Mouse (Mus musculus): ENCODE measurements at regions not wholly inside any gene's neighbourhood (a gene's known extent, or its start where the extent isn't known, plus 50 kb on each side); places are given as distances from the start of the nearest gene placed in this dataset.
"Not testable (repeated sequence)": the region's sequence is repeated elsewhere in the genome, so short reads cannot be mapped to it uniquely, and the experiment has no call there.

GRCm38 (mm10) chr3:79002173-79002848 lies 284.0 kb downstream of the Rapgef2 start:
- no peak for DNase-seq
- Histone ChIP-seq H3K27ac (no peak overlapping the region), H3K4me3 (no peak overlapping the region)
- no peak for TF ChIP-seq CTCF (IDR thresholded peaks at IDR 0.05)
- intact Hi-C loops (cut with DNase I), result no loop called here

DNA sequence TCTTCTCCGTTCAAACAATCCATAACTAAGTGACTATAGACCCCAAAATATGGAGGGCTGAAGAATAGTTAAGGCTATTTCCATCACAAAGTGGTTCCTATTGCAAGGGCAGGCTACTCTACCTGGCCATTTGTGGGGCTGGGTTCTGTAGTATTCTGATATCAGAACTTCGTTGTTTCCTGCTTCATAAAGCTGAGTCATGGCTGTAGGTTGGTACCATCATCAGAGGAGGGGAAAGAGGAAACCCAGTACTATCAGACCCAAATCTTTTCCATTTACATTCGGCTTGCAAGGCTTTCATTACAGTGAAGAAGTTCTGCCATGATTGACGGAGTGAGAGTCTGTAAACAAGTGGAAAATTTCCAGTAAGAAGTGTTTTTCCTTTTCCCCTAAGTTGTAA lies 284.6 kb downstream of the Rapgef2 start:
- intact Hi-C loops (cut with DNase I), result no loop called here
- no peak for DNase-seq
- H3K4me3 ChIP-seq, result no peak overlapping the region
- no peak overlapping the region for H3K27ac ChIP-seq
- TF ChIP-seq CTCF (IDR thresholded peaks at IDR 0.05), result no peak

- no peak for DNase-seq
- Histone ChIP-seq H3K27ac (no peak overlapping the region), H3K4me3 (no peak overlapping the region)
- intact Hi-C loops (cut with DNase I), result no loop called here
- no peak for TF ChIP-seq CTCF (IDR thresholded peaks at IDR 0.05)
Measured at GRCm38 (mm10) chr3:79000293-79000692, 286.0 kb downstream of the Rapgef2 start.

DNA sequence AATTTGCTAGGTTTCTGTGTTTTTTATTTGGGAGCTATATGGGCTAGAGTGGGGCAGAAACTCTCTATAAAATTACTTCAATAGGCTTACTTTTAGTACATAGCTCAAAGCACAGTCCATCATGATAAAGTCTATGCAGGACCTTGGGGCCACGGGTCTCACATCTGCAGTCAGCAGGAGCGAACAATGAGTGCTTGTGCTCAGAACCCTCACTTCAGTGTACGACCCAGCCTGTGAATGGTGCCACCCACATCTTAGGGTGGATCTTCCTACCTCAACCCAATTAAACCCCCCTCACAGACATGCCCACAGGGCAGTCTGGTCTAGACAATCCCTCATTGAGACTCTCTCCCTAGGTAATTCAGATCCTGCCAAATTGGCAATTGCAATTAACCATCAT lies 286.5 kb downstream of the Rapgef2 start:
- Histone ChIP-seq H3K4me3 (no peak overlapping the region), H3K27ac (no peak overlapping the region)
- no peak for TF ChIP-seq CTCF (IDR thresholded peaks at IDR 0.05)
- intact Hi-C loops (cut with DNase I), result no loop called here
- DNase-seq, result no peak

DNA sequence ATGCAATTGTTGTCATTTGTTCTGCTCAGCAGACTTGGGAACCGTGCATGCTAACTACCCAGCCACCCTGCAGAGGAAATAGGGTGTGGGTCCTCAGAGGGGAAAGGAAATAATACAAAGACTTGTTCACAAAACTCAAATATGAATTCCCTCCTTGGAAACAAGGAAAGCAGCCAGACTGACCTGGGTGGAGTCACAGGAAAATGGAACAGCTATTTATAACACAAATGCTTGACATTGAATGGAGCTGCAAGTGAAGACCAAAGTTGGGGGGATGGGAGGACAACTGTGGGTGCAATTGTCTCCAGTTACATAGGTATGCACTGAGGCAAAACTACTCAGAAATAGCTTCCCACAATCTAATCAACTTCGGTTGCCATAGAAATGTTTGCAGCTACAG lies 298.2 kb downstream of the Rapgef2 start:
- DNase-seq, result peak; percentile 23

DNA sequence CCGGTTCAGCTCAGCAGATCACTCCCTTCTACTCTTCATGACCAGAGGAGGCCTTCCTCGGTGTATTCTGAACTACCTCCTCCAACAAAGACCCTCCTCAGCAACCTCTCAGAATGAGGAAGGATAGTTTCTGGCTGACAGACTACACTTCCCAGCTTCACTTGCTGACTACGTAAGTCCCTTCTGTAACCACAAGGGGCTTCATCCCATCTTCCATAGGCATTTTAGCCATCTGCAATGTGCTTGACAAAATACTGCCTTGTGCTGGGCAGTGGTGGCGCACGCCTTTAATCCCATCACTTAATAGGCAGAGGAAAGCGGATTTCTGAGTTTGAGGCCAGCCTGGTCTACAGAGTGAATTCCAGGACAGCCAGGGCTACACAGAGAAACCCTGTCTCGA lies 299.6 kb downstream of the Rapgef2 start:
- no peak for DNase-seq
- intact Hi-C loops (cut with DNase I), result loop anchor here (5.0 kb wide), 1 partner anchor 56 kb away; no protein-coding TSS in a partner anchor
- Histone ChIP-seq H3K27ac (no peak overlapping the region; the same call in 1 of the 2 replicates), H3K4me3 (no peak overlapping the region)
- no peak for TF ChIP-seq CTCF (IDR thresholded peaks at IDR 0.05)

More for the DNA sequence above, 298.2 kb downstream of the Rapgef2 start:
- Histone ChIP-seq H3K27ac (peak overlapping the region; percentile 82), H3K4me3 (no peak overlapping the region)
- TF ChIP-seq CTCF (IDR thresholded peaks at IDR 0.05), result no peak
- intact Hi-C loops (cut with DNase I), result loop anchor here (5.0 kb wide), 1 partner anchor 54 kb away; no protein-coding TSS in a partner anchor

DNA sequence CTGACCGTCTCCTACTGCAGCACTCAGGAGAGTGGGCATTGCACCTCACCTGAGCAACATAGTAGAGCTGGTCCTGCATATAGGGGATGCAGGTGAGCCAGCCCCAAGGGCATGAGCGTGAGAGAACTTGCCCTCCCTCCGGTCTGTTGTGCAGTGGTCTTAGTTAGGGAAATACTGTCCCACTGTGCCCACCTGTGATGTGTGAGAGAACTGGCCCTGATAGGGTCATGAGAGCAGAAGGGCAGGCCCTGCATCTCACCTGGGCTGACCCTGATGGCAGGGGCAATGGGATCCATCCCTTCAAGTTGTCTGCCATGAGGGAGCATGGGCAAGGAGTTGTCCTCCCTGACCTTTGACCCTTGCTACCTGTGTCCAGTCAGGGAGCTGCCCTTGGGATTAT lies 305.3 kb downstream of the Rapgef2 start:
- no peak for DNase-seq
- intact Hi-C loops (cut with DNase I), result no loop called here
- H3K27ac ChIP-seq, result no peak overlapping the region
- no peak for TF ChIP-seq CTCF (IDR thresholded peaks at IDR 0.05)
- no peak overlapping the region for H3K4me3 ChIP-seq

- Histone ChIP-seq H3K27ac (no peak overlapping the region), H3K4me3 (no peak overlapping the region)
- intact Hi-C loops (cut with DNase I), result no loop called here
- no peak for TF ChIP-seq CTCF (IDR thresholded peaks at IDR 0.05)
- no peak for DNase-seq
Measured at GRCm38 (mm10) chr3:78978781-78979180, 307.5 kb downstream of the Rapgef2 start.

GRCm38 (mm10) chr3:78966683-78967549 lies 319.4 kb downstream of the Rapgef2 start:
- intact Hi-C loops (cut with DNase I), result not testable (repeated sequence)
- H3K4me3 ChIP-seq, result peak overlapping the region; percentile 70
- DNase-seq, result peak; percentile 28
- peak overlapping the region; percentile 78 for H3K27ac ChIP-seq

GRCm38 (mm10) chr3:78964231-78964858 lies 322.0 kb downstream of the Rapgef2 start:
- no peak for TF ChIP-seq CTCF (IDR thresholded peaks at IDR 0.05)
- Histone ChIP-seq H3K27ac (peak overlapping the region; percentile 57), H3K4me3 (no peak overlapping the region)
- no peak for DNase-seq
- intact Hi-C loops (cut with DNase I), result loop anchor here (5.0 kb wide), 1 partner anchor 63 kb away; no protein-coding TSS in a partner anchor

- peak; percentile 96 for TF ChIP-seq CTCF (IDR thresholded peaks at IDR 0.05)
- intact Hi-C loops (cut with DNase I), result loop anchor here (2.0 kb wide), 2 partner anchors 244 to 628 kb away; no protein-coding TSS in a partner anchor
- Histone ChIP-seq H3K4me3 (no peak overlapping the region), H3K27ac (no peak overlapping the region)
- DNase-seq, result no peak
Measured at GRCm38 (mm10) chr3:78958781-78959180, 327.5 kb downstream of the Rapgef2 start.

- H3K27ac ChIP-seq, result no peak overlapping the region
- intact Hi-C loops (cut with DNase I), result no loop called here
Measured at GRCm38 (mm10) chr3:78955364-78955763, 331.0 kb downstream of the Rapgef2 start.

DNA sequence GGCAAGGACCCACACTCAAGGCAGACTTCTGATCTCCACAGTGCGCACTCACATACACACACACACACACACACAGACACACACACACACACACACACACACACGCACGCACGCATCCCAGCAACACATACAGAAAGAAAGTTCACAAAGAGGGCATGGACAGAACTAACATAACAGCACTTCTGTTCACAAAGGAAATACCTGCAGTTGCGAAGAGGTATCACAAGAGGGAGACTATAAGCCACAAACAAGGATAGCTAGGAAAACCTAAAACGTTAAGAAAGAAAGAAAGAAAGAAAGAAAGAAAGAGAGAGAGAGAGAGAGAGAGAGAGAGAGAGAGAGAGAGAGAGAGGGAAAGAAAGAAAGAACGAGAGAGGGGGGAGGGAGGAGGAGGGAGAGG lies 336.9 kb downstream of the Rapgef2 start:
- DNase-seq; intact Hi-C loops (cut with DNase I); H3K27ac ChIP-seq; H3K4me3 ChIP-seq: not testable (repeated sequence)

More at GRCm38 (mm10) chr3:78955364-78955763, 331.0 kb downstream of the Rapgef2 start:
- H3K4me3 ChIP-seq, result no peak overlapping the region
- DNase-seq, result no peak
- no peak for TF ChIP-seq CTCF (IDR thresholded peaks at IDR 0.05)

Measured in gastrocnemius, adult 2 months (tissue).